Mouse (Mus musculus) large intestine, adult 2 months (tissue): ENCODE measurements around the gene Tprn. TPM values are rescaled to one million over a fixed set of nuclear protein-coding genes. Genes with fewer than 3 reads are reported as not detected.

ENCODE experiments used
- DNase-seq: peaks from one replicate; pipeline ENCODE4 v3.0.0-alpha.2; 2012; ENCODE audit warnings: low read depth, low spot score
- WGBS: fragments of 180-500 bp; shearing (Covaris S2); methylation state at CpG from one replicate; pipeline ENCODE4 v1.1.7; 2018; 5-methylcytosine and 5-hydroxymethylcytosine counted together
- polyA plus RNA-seq: library from polyadenylated mRNA; depleted of rRNA; stranded (reverse); fragments of >200 nt; gene quantifications from 2 replicates; pipeline ENCODE4 v1.2.3, GENCODE M21; 2012

The Tprn gene
- polyA plus RNA-seq, 1 experiment = 278 TPM

GRCm38 (mm10) chr2:25290101-25290815 lies 27.8 kb downstream of the Tprn start:
- no peak for DNase-seq
- whole genome bisulfite sequencing = 2% methylated on average over 54 of the region's 54 CpGs

DNA sequence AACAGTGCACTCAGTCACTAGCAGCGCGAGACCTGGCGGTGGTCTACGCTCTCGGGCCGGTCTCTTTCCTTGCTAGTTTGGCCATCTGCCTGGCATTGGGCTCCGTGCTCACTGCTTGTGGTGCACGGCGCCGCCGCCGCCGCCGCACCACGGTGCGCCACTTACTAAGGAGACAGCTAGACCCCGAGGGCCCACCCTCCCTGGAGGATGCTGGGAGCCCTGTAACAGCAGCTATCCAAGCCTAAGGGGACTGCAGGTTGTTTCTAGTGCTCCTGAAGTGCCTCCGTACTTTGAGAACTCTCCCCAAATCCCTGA lies 28.4 kb downstream of the Tprn start:
- under 1% methylated on average over 18 of the region's 18 CpGs for WGBS
- no peak for DNase-seq

GRCm38 (mm10) chr2:25291184-25292053 lies 29.0 kb downstream of the Tprn start:
- WGBS = 6% methylated on average over 32 of the region's 32 CpGs
- no peak for DNase-seq

DNA sequence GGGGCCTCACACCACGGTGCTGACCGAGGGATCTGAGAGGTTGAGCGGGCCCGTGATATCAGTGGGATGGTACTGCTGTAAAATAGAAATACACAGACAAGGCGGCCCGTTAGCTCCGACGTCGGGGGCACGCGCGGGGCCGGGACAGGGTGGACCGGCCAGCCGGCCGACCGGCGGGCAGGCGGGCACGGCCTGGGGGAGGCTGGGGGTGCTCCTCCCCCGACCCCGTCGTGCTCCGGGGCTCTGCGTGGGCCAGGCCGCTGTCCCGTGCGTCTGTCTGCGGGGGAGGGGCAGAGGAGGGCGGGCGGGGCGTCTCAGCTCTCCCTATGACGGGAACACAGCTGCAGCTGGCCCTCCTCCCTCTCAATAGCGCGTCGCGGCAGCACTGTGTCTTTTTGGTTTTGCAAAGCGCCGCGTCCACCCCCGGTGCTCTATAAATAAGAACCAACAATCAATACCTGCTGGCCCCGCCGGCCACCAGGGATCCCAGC lies 29.7 kb downstream of the Tprn start:
- 1% methylated on average over 43 of the region's 43 CpGs for WGBS
- no peak for DNase-seq

DNA sequence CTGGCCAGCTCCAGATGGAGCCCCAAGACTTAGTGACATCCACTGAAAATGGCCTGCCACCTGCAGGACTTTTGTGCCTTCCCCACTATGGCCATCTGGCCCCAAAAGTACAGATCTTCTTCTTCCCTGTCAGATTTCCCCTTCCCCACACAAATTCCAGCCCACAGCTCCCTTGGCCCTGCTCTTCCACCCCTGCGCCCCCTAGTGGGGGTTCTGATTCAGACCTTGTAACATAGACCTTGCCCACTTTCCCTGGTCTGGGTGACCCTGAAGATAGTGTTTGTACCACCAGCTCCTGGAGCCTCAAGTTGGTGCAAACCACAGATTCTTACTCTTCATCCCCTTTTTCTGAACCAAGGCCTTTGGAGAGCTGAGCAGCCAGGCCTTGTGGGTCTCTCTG lies 30.4 kb downstream of the Tprn start:
- no peak for DNase-seq
- WGBS = 4% methylated on average over 1 of the region's 1 CpGs

DNA sequence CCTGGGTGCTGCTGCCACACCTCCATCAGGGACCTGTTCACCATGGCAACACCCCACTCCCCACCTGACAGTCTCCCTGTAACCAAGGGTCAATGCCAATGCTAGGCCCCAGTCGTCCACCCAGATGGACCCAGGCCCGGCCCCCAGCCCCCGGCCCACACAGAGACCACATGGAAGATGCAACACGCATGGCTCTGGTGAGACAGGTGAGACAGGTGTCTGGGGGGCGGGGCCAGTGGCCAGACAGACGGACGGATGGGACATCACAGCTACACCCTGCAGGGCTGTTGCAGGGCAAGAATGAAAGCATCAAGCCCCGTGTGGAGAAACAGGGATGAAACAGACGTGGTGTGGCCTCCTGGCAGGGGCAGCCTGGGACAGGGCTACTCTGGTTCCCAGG lies 31.3 kb downstream of the Tprn start:
- no peak for DNase-seq
- WGBS = 71% methylated on average over 9 of the region's 9 CpGs

DNA sequence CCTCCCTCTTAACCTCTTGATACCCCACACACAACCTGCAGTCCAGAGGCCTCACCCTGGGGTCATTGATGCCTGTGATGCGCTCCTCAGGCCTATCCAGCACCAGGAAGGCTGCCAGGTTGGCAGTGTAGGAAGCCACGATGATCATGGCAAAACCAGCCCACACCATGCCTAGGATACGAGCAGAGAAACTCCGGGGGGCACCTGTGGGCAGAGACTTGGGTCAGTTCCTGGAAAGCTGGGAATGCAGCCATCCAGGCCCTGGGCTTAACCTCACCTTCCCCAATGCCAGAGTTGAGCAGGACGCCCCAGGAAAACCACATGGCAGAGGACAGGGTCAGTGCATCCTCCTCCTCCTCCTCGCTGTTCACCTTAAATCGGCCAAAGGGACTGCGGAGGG lies 34.7 kb downstream of the Tprn start:
- no peak for DNase-seq
- 72% methylated on average over 8 of the region's 8 CpGs for WGBS

GRCm38 (mm10) chr2:25298046-25298445 lies 35.6 kb downstream of the Tprn start:
- DNase-seq = no peak
- 60% methylated on average over 10 of the region's 10 CpGs for WGBS

DNA sequence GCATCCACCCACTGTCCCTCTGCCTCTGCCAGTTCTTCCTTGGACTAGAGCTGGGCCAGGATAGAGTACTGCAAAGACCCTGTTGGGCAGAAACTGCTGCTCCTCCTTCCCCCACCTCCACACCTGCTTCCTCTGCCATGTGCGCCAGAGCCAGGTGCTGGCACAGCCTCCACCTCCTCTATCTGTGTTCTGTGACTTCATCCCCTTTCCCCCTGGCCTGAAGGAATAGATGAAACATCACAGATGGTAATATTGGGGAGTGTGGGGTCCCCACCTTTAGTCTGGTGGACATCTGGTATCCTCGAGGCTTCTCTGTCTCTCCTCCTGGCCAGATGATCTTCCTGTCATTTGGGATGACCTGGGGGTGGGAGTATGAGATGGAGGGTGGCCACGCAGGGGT lies 41.0 kb downstream of the Tprn start:
- DNase-seq = no peak
- WGBS = 68% methylated on average over 3 of the region's 3 CpGs

GRCm38 (mm10) chr2:25303931-25304656 lies 41.7 kb downstream of the Tprn start:
- 69% methylated on average over 7 of the region's 7 CpGs for WGBS
- no peak for DNase-seq

DNA sequence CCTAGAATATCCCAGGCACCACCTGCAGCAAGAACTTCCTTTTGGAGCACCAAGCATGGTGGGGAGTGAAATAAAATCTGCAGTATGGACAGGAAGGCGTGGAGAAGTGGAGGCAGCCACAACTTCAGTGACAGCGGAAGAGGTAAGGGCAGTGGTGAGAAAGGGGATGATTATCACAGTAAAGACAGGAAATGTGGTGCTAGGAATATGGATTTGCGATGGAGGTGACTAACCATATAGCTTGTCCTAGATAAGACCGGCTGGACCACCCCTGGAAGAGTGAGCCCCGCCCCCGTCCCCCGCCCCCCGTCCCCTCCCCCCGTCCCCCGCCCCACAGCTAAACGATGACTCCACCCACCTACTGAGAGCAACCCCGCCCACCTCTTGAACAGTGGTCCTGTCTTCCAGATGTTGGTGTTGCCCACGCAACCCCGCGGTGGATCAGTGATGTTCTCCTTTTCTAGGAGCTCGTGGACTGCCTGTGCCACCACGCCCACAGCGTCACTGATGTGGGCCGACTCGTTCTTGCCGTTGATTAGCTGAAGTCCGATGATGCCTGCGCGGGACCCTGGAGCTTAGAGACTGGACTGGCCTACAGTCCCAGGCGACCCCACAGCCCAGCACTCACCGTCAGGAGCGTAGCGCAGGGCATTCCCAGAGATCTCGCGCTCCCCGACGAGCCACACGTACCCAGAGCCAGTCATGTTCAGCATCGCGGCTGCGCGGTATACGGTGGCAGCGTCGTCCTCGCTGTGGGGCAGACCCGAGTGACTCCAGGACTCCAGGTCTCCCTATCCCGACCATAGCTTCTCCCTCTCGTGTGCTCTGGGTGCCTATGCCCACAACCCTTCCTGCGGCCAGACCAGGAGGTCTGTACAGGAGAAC lies 42.5 kb downstream of the Tprn start:
- DNase-seq = no peak
- 1% methylated on average over 45 of the region's 45 CpGs for WGBS

DNA sequence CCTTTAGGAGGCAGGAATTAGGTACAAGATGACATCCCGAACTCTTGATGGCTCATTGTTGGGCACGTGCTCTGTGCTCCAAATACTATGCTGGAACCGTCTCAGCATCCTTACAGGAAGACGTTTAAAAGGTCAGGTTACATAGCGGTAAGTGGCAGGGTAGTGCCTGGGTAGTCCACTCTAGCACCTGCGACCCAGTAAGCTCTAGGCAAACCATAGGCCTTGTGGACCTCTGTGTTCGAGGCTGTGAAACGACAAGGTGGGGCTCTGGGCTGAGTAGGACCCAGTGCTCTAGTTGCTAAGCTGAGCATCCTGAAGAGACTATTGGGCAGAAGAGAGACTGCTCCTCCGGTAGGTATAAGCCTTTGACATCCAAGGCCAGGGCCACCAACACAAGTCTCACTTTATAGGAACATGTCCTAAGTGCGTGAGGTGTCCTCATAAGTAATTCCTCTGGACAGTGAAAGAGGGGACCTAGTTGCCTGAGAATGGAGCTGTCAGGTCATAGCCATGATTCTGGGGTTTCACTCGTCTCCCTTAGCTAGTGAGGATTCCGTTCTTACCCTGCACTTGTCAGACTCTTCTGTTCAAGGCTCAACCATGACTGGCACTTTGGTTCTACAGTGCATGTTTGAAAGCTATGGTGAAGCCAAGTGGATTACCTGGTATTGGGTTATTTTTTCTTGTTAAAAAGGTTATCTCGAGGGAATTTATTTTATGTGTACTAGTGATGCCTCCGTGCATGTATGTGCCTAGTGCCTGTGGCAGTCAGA lies 43.4 kb downstream of the Tprn start:
- DNase-seq = no peak
- 48% methylated on average over 14 of the region's 14 CpGs for WGBS

DNA sequence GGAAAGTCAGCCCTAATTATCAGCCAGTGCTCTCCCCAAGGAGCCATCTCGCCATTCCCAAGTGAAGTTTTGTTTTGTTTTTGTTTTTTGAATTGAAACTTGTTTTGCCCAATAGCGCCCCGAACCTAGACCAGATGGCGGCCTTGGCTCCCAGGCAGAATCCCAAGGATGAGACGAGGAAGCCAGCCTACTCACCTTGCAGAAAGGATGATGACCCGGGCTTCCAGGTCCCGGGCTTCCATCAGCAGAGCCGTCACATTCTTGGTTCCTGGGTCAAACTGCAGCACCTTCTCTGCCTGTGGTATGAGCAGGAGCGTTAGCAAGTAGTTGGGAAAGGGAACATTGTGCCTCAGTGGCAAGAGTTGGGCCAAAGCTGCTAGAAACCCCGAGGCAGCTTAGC lies 47.8 kb downstream of the Tprn start:
- DNase-seq = no peak
- WGBS = 56% methylated on average over 10 of the region's 10 CpGs

- 3% methylated on average over 22 of the region's 22 CpGs for WGBS
- no peak for DNase-seq
Measured at GRCm38 (mm10) chr2:25310969-25311368, 48.6 kb downstream of the Tprn start.

GRCm38 (mm10) chr2:25311491-25311891 lies 49.1 kb downstream of the Tprn start:
- WGBS = 5% methylated on average over 11 of the region's 11 CpGs
- no peak for DNase-seq

GRCm38 (mm10) chr2:25318119-25318966 lies 55.9 kb downstream of the Tprn start:
- WGBS = 5% methylated on average over 31 of the region's 31 CpGs
- DNase-seq = no peak

GRCm38 (mm10) chr2:25318971-25319773 lies 56.8 kb downstream of the Tprn start, which contains the start of gene Grin1:
Grin1 (minus strand) TSS chr2:25319187.
- DNase-seq = no peak

More at GRCm38 (mm10) chr2:25318971-25319773, 56.8 kb downstream of the Tprn start, which contains the start of gene Grin1:
- WGBS = 10% methylated on average over 58 of the region's 58 CpGs
